In the genomic region with DNA sequence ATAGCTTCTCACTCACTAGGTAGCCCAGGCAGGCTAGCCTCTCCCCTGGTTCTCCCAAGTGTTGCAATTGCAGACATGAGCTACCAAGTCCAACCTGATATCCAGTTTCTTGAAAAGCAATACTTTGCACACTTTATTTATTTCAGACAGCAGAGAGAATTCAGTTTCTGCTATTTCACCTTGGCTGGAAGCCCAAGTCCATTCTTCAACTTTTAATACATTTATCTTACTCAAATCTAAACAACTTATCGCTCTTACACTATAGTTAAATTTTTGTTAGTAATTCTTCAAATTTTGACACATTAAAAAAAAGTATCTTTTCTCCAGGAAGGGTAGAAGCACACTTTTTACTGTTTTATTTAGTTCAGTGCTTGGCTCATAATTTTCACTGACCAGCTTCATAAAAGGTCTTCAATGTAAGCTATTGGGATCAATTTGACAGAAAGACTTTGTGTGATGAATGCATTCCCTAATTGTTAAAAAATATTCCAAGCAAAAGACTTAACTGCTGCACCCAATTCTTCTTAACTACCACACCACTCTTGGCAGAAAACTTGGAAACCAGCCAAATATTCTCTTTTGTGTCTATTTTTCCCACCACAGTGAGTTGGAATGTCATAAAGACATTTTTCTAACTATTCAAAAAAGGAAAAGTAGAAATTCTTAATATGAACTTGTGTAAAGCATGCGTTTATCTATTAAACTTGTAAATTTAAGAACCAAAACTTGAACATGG, we compare ENCODE assay signal across 29 mouse cellular contexts. TPM values are rescaled to one million over a fixed set of nuclear protein-coding genes. Genes with fewer than 3 reads are reported as not detected.
A peak's percentile ranks its signal among the peaks of the same experiment; 100 is the strongest.
DNase-seq lines count a peak whose midpoint lies in the region; ATAC-seq and TF ChIP-seq lines count a peak whose summit lies in the region.
"Had no signal": no experiment of that assay in that cellular context is flagged by ENCODE, and none has a peak within 500 bp of the region (broad histone marks: within the 10 kb centered on the region; RNA-seq: fewer than 3 reads in every experiment).

No protein-coding gene starts in this region.

- no peaks in the 10 kb centered on the region for H3K36me3 ChIP-seq in hindbrain, embryonic 14.5 days (replicated peaks; ENCODE audit: control insufficient read depth, insufficient read depth)
- no peaks in the 10 kb centered on the region for H3K36me3 ChIP-seq in hindbrain, embryonic 16.5 days (ENCODE audit: control insufficient read depth, insufficient read depth, low read length)
- no peaks in the 10 kb centered on the region for H3K36me3 ChIP-seq in lung, embryonic 14.5 days (ENCODE audit: insufficient read depth)
- H3K36me3 ChIP-seq: forebrain, embryonic 10.5 days; heart, embryonic 13.5 days; hindbrain, embryonic 15.5 days; intestine, embryonic 15.5 days; limb, embryonic 15.5 days; lung, embryonic 15.5 days; midbrain, embryonic 10.5 days had no signal

- no peak for ATAC-seq in hindbrain, embryonic 14.5 days (ENCODE audit: low FRiP score)
- no peak for ATAC-seq in hindbrain, embryonic 16.5 days
- ATAC-seq in lung, embryonic 14.5 days (ENCODE audit: insufficient read depth): peak; percentile 44; the same call in 1 of the 2 replicates
- ATAC-seq: activated CD4-positive, CD25-positive, alpha-beta regulatory T cell, adult 4 months; CD4-positive, CD25-positive, alpha-beta regulatory T cell, adult 4 months; forebrain, postnatal 0 days; intestine, embryonic 15.5 days had no signal

- no peak overlapping the region for H3K4me3 ChIP-seq in hindbrain, embryonic 14.5 days (replicated peaks; ENCODE audit: low read length)
- H3K4me3 ChIP-seq in hindbrain, embryonic 16.5 days (ENCODE audit: low read length): no peak overlapping the region
- no peak overlapping the region for H3K4me3 ChIP-seq in lung, embryonic 14.5 days (ENCODE audit: low read depth, low read length)
- H3K4me3 ChIP-seq: forebrain, embryonic 10.5 days; heart, embryonic 13.5 days; hindbrain, embryonic 15.5 days; intestine, embryonic 15.5 days; layer of hippocampus, adult 2 months; limb, embryonic 15.5 days; lung, embryonic 15.5 days; midbrain, embryonic 10.5 days had no signal

- no peak for TF ChIP-seq CTCF in lung, embryonic 14.5 days (IDR thresholded peaks at IDR 0.05; ENCODE audit: low read depth)

- no peaks in the 10 kb centered on the region for H3K27me3 ChIP-seq in hindbrain, embryonic 14.5 days (ENCODE audit: control insufficient read depth, insufficient read depth, low read length)
- no peaks in the 10 kb centered on the region for H3K27me3 ChIP-seq in hindbrain, embryonic 16.5 days (replicated peaks; ENCODE audit: control insufficient read depth, insufficient read depth, low read length)
- H3K27me3 ChIP-seq in lung, embryonic 14.5 days (ENCODE audit: insufficient read depth, low read length): no peaks in the 10 kb centered on the region
- H3K27me3 ChIP-seq: heart, embryonic 13.5 days; hindbrain, embryonic 15.5 days; intestine, embryonic 15.5 days; limb, embryonic 15.5 days; lung, embryonic 15.5 days had no signal

- H3K9ac ChIP-seq in hindbrain, embryonic 14.5 days: no peak overlapping the region
- H3K9ac ChIP-seq in hindbrain, embryonic 16.5 days (ENCODE audit: low read depth, low read length): no peak overlapping the region
- no peak overlapping the region for H3K9ac ChIP-seq in lung, embryonic 14.5 days
- H3K9ac ChIP-seq: forebrain, postnatal 0 days; heart, embryonic 13.5 days; hindbrain, embryonic 15.5 days; intestine, embryonic 15.5 days; limb, embryonic 15.5 days; liver, embryonic 14.5 days; lung, embryonic 15.5 days had no signal

- H3K4me2 ChIP-seq in hindbrain, embryonic 14.5 days (replicated peaks): no peak overlapping the region
- H3K4me2 ChIP-seq in hindbrain, embryonic 16.5 days (ENCODE audit: low read length): no peak overlapping the region
- no peak overlapping the region for H3K4me2 ChIP-seq in lung, embryonic 14.5 days
- H3K4me2 ChIP-seq: heart, embryonic 13.5 days; hindbrain, embryonic 15.5 days; intestine, embryonic 15.5 days; limb, embryonic 15.5 days; lung, embryonic 15.5 days had no signal

- no peaks in the 10 kb centered on the region for H3K4me1 ChIP-seq in hindbrain, embryonic 14.5 days (replicated peaks; ENCODE audit: control insufficient read depth, insufficient read depth, low read length)
- H3K4me1 ChIP-seq in hindbrain, embryonic 16.5 days (ENCODE audit: control insufficient read depth, insufficient read depth, low read depth, low read length): no peaks in the 10 kb centered on the region
- peaks cover 6% of the 10 kb centered on the region for H3K4me1 ChIP-seq in lung, embryonic 14.5 days (ENCODE audit: insufficient read depth)
- H3K4me1 ChIP-seq: forebrain, embryonic 10.5 days; hindbrain, embryonic 15.5 days; intestine, embryonic 15.5 days; limb, embryonic 15.5 days; lung, embryonic 15.5 days; midbrain, embryonic 10.5 days had no signal

- H3K27ac ChIP-seq in hindbrain, embryonic 14.5 days: no peak overlapping the region
- H3K27ac ChIP-seq in hindbrain, embryonic 16.5 days (ENCODE audit: low read depth, low read length): no peak overlapping the region
- H3K27ac ChIP-seq in lung, embryonic 14.5 days (ENCODE audit: low read depth): peak overlapping the region; percentile 58; the same call in 1 of the 2 replicates
- H3K27ac ChIP-seq: forebrain, embryonic 10.5 days; heart, embryonic 13.5 days; hindbrain, embryonic 15.5 days; intestine, embryonic 15.5 days; layer of hippocampus, adult 2 months; limb, embryonic 15.5 days; liver, embryonic 14.5 days; lung, embryonic 15.5 days; midbrain, embryonic 10.5 days had no signal

- peak; percentile 46 for DNase-seq in hindbrain, embryonic 14.5 days (ENCODE audit: low spot score)
- DNase-seq in lung, embryonic 14.5 days: peak; percentile 78
- DNase-seq in lung, adult 18-20 months: no peak
- peak; percentile 91 for DNase-seq in Muller cell, postnatal 12 days (ENCODE audit: inconsistent ontology term)
- DNase-seq in retina, embryonic 14.5 days (ENCODE audit: low spot score): peak; percentile 22
- no peak for DNase-seq in ovary, postnatal 10 days (ENCODE audit: low spot score)
- no peak for DNase-seq in thymus, postnatal 10 days (ENCODE audit: low spot score in 2 of 2)
- DNase-seq: adrenal gland, adult 8-10 months; cerebellum, adult 8-10 months; cerebellum, postnatal 25 days; forebrain, postnatal 0 days; gastrocnemius, postnatal 10 days; heart, postnatal 10 days; kidney, adult 9 months; kidney, postnatal 36 days; right cerebral cortex, adult 18-20 months; thymus, postnatal 25 days had no signal

- H3K9me3 ChIP-seq in hindbrain, embryonic 14.5 days (ENCODE audit: control insufficient read depth, low read length): no peaks in the 10 kb centered on the region
- no peaks in the 10 kb centered on the region for H3K9me3 ChIP-seq in hindbrain, embryonic 16.5 days (ENCODE audit: control insufficient read depth, low read length)
- no peaks in the 10 kb centered on the region for H3K9me3 ChIP-seq in lung, embryonic 14.5 days (ENCODE audit: low read depth, low read length)
- H3K9me3 ChIP-seq: forebrain, embryonic 10.5 days; heart, embryonic 13.5 days; hindbrain, embryonic 15.5 days; intestine, embryonic 15.5 days; limb, embryonic 15.5 days; lung, embryonic 15.5 days; midbrain, embryonic 10.5 days had no signal

- WGBS in hindbrain, embryonic 14.5 days: 85% methylated on average over 2 of the region's 2 CpGs
- 87% methylated on average over 2 of the region's 2 CpGs for WGBS in hindbrain, embryonic 16.5 days
- 34% methylated on average over 2 of the region's 2 CpGs for WGBS in lung, embryonic 14.5 days

RNA-seq across cellular contexts. Expression of gene Phip, which starts 22.6 kb away (rescaled TPM):
- 81.1 and 81.3 TPM in 2 replicates for polyA plus RNA-seq in hindbrain, embryonic 14.5 days (2014; fragmentation: Nextera tagmentation; extraction: Ambion mirVana)
- polyA plus RNA-seq in hindbrain, embryonic 16.5 days (2015; fragmentation: Nextera tagmentation; extraction: Ambion mirVana): 70.0 and 76.8 TPM in 2 replicates
- polyA plus RNA-seq in lung, embryonic 14.5 days (2014; fragmentation: Nextera tagmentation; extraction: Ambion mirVana): 85.4 and 89.4 TPM in 2 replicates

Comparison
In these comparisons a context has a peak if more than half of its experiments do, and no peak if none do; other contexts are left out.
1. DNase-seq: peak in hindbrain, embryonic 14.5 days (single experiment), lung, embryonic 14.5 days (single experiment), Muller cell, postnatal 12 days (single experiment) and retina, embryonic 14.5 days (single experiment); none in lung, adult 18-20 months (0 of 2), ovary, postnatal 10 days (single experiment) and thymus, postnatal 10 days (0 of 2).